Mouse (Mus musculus): Measurements from ENCODE around the gene Polr2b. TPM values are rescaled to one million over a fixed set of nuclear protein-coding genes. Genes with fewer than 3 reads are reported as not detected.
A peak's percentile ranks its signal among the peaks of the same experiment; 100 is the strongest.

Polr2b gene
- polyA plus RNA-seq (2014; fragmentation: Nextera tagmentation; extraction: Ambion mirVana): 62.1 and 62.4 TPM in 2 replicates

- peak; percentile 96 for ATAC-seq (ENCODE audit: insufficient number of reproducible peaks, insufficient read depth, low FRiP score, low read depth)
- WGBS: under 1% methylated on average over 83 of the region's 85 CpGs
- peak within 1 kb of the TSS; percentile 87 for H3K9ac ChIP-seq (replicated peaks; ENCODE audit: low read depth, low read length)
- no peaks in the 10 kb centered on the region for H3K27me3 ChIP-seq (ENCODE audit: control insufficient read depth, insufficient read depth, low read length)
- H3K27ac ChIP-seq (ENCODE audit: low read length): peak within 1 kb of the TSS; percentile 93
- H3K36me3 ChIP-seq (ENCODE audit: control insufficient read depth, insufficient read depth, low read length): peaks cover 23% of the 10 kb centered on the region
- peaks cover 22% of the 10 kb centered on the region for H3K4me1 ChIP-seq (ENCODE audit: control insufficient read depth, insufficient read depth, low read length)
- peak within 1 kb of the TSS; percentile 77 for H3K4me3 ChIP-seq (ENCODE audit: low read depth, low read length)
- no peaks in the 10 kb centered on the region for H3K9me3 ChIP-seq (ENCODE audit: control insufficient read depth, low read depth, low read length)
- peak within 1 kb of the TSS; percentile 85 for H3K4me2 ChIP-seq (replicated peaks; ENCODE audit: low read depth, low read length)
Measured at GRCm38 (mm10) chr5:77309924-77310772, at the start of gene Polr2b, which contains the start of gene Noa1. TSS of gene Polr2b (plus strand) at chr5:77310147. TSS of gene Noa1 (minus strand) at chr5:77310084.

GRCm38 (mm10) chr5:77261137-77261536 lies 48.8 kb upstream of the Polr2b start:
- Histone ChIP-seq H3K36me3 (ENCODE audit: control insufficient read depth, insufficient read depth, low read length) (no peaks in the 10 kb centered on the region), H3K4me1 (ENCODE audit: control insufficient read depth, insufficient read depth, low read length) (no peaks in the 10 kb centered on the region), H3K9me3 (ENCODE audit: control insufficient read depth, low read depth, low read length) (no peaks in the 10 kb centered on the region), H3K27ac (ENCODE audit: low read length) (no peak overlapping the region), H3K4me3 (ENCODE audit: low read depth, low read length) (no peak overlapping the region), H3K4me2 (replicated peaks; ENCODE audit: low read depth, low read length) (no peak overlapping the region), H3K27me3 (ENCODE audit: control insufficient read depth, insufficient read depth, low read length) (no peaks in the 10 kb centered on the region), H3K9ac (replicated peaks; ENCODE audit: low read depth, low read length) (no peak overlapping the region)
- no peak for ATAC-seq (ENCODE audit: insufficient number of reproducible peaks, insufficient read depth, low FRiP score, low read depth)
- WGBS: 81% methylated on average over 4 of the region's 4 CpGs

GRCm38 (mm10) chr5:77262105-77262504 lies 47.8 kb upstream of the Polr2b start:
- no peaks in the 10 kb centered on the region for H3K27me3 ChIP-seq (ENCODE audit: control insufficient read depth, insufficient read depth, low read length)
- no peaks in the 10 kb centered on the region for H3K4me1 ChIP-seq (ENCODE audit: control insufficient read depth, insufficient read depth, low read length)
- WGBS: 82% methylated on average over 5 of the region's 5 CpGs
- H3K9me3 ChIP-seq (ENCODE audit: control insufficient read depth, low read depth, low read length): no peaks in the 10 kb centered on the region
- H3K4me2 ChIP-seq (replicated peaks; ENCODE audit: low read depth, low read length): no peak overlapping the region
- ATAC-seq (ENCODE audit: insufficient number of reproducible peaks, insufficient read depth, low FRiP score, low read depth): no peak
- H3K4me3 ChIP-seq (ENCODE audit: low read depth, low read length): no peak overlapping the region
- no peak overlapping the region for H3K9ac ChIP-seq (replicated peaks; ENCODE audit: low read depth, low read length)
- H3K27ac ChIP-seq (ENCODE audit: low read length): no peak overlapping the region
- H3K36me3 ChIP-seq (ENCODE audit: control insufficient read depth, insufficient read depth, low read length): no peaks in the 10 kb centered on the region

GRCm38 (mm10) chr5:77265081-77265670 lies 44.8 kb upstream of the Polr2b start, which contains the start of gene Rest:
TSS of gene Rest (plus strand) at chr5:77265491.
- under 1% methylated on average over 50 of the region's 78 CpGs for WGBS
- ATAC-seq (ENCODE audit: insufficient number of reproducible peaks, insufficient read depth, low FRiP score, low read depth): peak; percentile 86
- H3K4me1 ChIP-seq (ENCODE audit: control insufficient read depth, insufficient read depth, low read length): peaks cover 8% of the 10 kb centered on the region
- peak within 1 kb of the TSS; percentile 92 for H3K9ac ChIP-seq (replicated peaks; ENCODE audit: low read depth, low read length)
- peak within 1 kb of the TSS; percentile 95 for H3K4me3 ChIP-seq (ENCODE audit: low read depth, low read length)
- no peaks in the 10 kb centered on the region for H3K27me3 ChIP-seq (ENCODE audit: control insufficient read depth, insufficient read depth, low read length)
- H3K9me3 ChIP-seq (ENCODE audit: control insufficient read depth, low read depth, low read length): no peaks in the 10 kb centered on the region
- H3K36me3 ChIP-seq (ENCODE audit: control insufficient read depth, insufficient read depth, low read length): peaks cover 14% of the 10 kb centered on the region
- peak within 1 kb of the TSS; percentile 47 for H3K4me2 ChIP-seq (replicated peaks; ENCODE audit: low read depth, low read length)
- H3K27ac ChIP-seq (ENCODE audit: low read length): peak within 1 kb of the TSS; percentile 98

DNA sequence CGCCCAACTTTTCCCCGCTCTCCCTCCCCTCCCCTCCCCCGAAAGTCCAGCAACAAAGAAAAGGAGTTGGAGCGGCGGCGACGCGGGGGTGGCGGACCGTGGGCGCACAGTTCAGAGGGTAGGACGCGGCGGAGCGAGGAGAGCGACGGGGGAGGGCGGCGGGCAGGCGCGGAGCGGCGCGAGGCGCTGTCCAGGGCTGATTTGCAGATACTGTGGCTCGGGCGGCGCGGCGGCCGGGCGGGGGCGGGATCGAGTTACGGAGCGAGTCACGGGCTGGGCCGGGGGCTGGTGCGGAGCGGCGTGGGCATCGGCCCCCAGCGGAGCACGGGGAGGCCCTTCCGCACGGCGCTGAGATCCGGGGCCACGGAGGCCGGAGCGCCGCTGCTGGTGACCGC lies 44.3 kb upstream of the Polr2b start:
- H3K4me1 ChIP-seq (ENCODE audit: control insufficient read depth, insufficient read depth, low read length): peaks cover 8% of the 10 kb centered on the region
- peak overlapping the region; percentile 47 for H3K4me2 ChIP-seq (replicated peaks; ENCODE audit: low read depth, low read length)
- peak overlapping the region; percentile 98 for H3K27ac ChIP-seq (ENCODE audit: low read length)
- H3K4me3 ChIP-seq (ENCODE audit: low read depth, low read length): peak overlapping the region; percentile 95
- H3K27me3 ChIP-seq (ENCODE audit: control insufficient read depth, insufficient read depth, low read length): no peaks in the 10 kb centered on the region
- H3K36me3 ChIP-seq (ENCODE audit: control insufficient read depth, insufficient read depth, low read length): peaks cover 19% of the 10 kb centered on the region
- peak overlapping the region; percentile 92 for H3K9ac ChIP-seq (replicated peaks; ENCODE audit: low read depth, low read length)
- WGBS: under 1% methylated on average over 39 of the region's 53 CpGs
- peak; percentile 90 for ATAC-seq (ENCODE audit: insufficient number of reproducible peaks, insufficient read depth, low FRiP score, low read depth)
- H3K9me3 ChIP-seq (ENCODE audit: control insufficient read depth, low read depth, low read length): no peaks in the 10 kb centered on the region

DNA sequence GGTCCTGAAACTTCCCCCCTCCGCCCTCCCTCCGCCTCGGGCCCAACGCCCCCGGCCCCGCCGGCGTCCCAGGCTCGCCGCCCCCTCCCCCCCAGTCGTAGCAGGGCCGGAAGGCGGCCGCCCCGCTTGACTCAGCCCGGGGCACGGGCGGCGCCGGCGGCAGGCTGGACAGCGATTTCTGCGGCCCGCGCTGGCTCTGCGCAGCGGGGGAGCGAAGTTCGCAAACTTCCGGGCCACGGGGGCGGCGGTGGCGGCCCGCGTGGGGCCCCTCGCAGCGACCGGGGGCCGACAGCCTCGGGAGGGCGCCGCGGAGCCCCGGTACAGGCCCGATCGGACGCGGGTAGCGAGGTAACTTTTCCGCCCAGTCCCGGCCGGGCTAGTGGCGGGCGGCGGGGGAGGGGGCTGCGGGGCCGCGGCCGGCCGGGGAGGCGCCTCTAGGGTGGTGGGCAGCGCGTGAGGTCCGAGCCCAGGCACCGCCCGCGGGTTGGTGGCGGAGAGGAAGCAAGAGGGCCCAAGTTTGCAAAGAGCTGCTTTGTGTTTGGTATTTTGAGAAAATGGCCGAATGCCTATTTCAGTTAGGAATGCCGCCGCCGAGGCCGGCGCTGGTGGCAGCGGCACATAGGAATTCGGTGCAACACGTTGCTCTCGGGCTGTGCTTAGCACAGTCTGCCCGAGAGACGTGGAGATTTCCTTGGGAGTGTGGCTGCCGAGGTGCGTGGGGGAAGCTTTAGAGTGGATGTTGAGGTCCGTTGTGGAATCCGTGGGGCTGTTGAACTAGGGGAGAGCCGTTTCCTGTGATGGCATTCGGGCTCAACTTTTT lies 43.7 kb upstream of the Polr2b start:
- H3K9ac ChIP-seq (replicated peaks; ENCODE audit: low read depth, low read length): peak overlapping the region; percentile 92
- peaks cover 24% of the 10 kb centered on the region for H3K36me3 ChIP-seq (ENCODE audit: control insufficient read depth, insufficient read depth, low read length)
- peak overlapping the region; percentile 95 for H3K4me3 ChIP-seq (ENCODE audit: low read depth, low read length)
- no peaks in the 10 kb centered on the region for H3K27me3 ChIP-seq (ENCODE audit: control insufficient read depth, insufficient read depth, low read length)
- H3K4me2 ChIP-seq (replicated peaks; ENCODE audit: low read depth, low read length): peak overlapping the region; percentile 47
- peak overlapping the region; percentile 98 for H3K27ac ChIP-seq (ENCODE audit: low read length)
- H3K4me1 ChIP-seq (ENCODE audit: control insufficient read depth, insufficient read depth, low read length): peaks cover 8% of the 10 kb centered on the region
- ATAC-seq (ENCODE audit: insufficient number of reproducible peaks, insufficient read depth, low FRiP score, low read depth): peak; percentile 72
- H3K9me3 ChIP-seq (ENCODE audit: control insufficient read depth, low read depth, low read length): no peaks in the 10 kb centered on the region
- WGBS: under 1% methylated on average over 82 of the region's 87 CpGs

DNA sequence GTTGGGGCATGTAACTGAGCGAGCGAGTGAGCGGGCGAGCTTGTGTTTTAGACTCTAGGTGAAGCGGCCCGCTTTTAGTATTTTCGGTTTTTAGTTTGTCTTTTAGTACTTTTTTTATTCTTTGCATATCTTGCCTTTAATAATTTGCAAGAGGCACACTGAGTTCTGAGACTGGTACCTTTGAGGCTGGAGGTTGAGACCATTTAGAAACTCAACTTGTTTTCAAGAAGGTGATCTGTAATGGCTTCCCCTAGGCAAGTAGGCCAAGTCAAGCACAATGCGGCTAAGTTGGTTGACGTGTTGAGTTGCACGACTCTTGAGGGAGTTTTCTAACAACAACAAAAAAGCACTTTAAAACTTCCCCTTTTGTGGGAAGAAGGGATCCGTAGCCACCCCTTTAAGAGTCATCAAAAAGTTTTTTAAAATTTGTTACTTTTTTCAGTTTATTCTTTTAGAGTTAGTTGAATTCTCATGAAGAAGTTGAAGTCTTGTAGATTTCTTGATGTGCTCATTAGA lies 43.0 kb upstream of the Polr2b start:
- Histone ChIP-seq H3K4me2 (replicated peaks; ENCODE audit: low read depth, low read length) (peak overlapping the region; percentile 47), H3K4me3 (ENCODE audit: low read depth, low read length) (peak overlapping the region; percentile 95), H3K9ac (replicated peaks; ENCODE audit: low read depth, low read length) (peak overlapping the region; percentile 92), H3K9me3 (ENCODE audit: control insufficient read depth, low read depth, low read length) (no peaks in the 10 kb centered on the region), H3K27me3 (ENCODE audit: control insufficient read depth, insufficient read depth, low read length) (no peaks in the 10 kb centered on the region), H3K36me3 (ENCODE audit: control insufficient read depth, insufficient read depth, low read length) (peaks cover 27% of the 10 kb centered on the region), H3K27ac (ENCODE audit: low read length) (peak overlapping the region; percentile 98; the same call in 1 of the 2 replicates), H3K4me1 (ENCODE audit: control insufficient read depth, insufficient read depth, low read length) (peaks cover 8% of the 10 kb centered on the region)
- 2% methylated on average over 11 of the region's 11 CpGs for WGBS
- ATAC-seq (ENCODE audit: insufficient number of reproducible peaks, insufficient read depth, low FRiP score, low read depth): no peak

GRCm38 (mm10) chr5:77267441-77267840 lies 42.5 kb upstream of the Polr2b start:
- Histone ChIP-seq H3K9me3 (ENCODE audit: control insufficient read depth, low read depth, low read length) (no peaks in the 10 kb centered on the region), H3K4me2 (replicated peaks; ENCODE audit: low read depth, low read length) (peak overlapping the region; percentile 47), H3K27me3 (ENCODE audit: control insufficient read depth, insufficient read depth, low read length) (no peaks in the 10 kb centered on the region), H3K4me3 (ENCODE audit: low read depth, low read length) (peak overlapping the region; percentile 95), H3K36me3 (ENCODE audit: control insufficient read depth, insufficient read depth, low read length) (peaks cover 32% of the 10 kb centered on the region), H3K4me1 (ENCODE audit: control insufficient read depth, insufficient read depth, low read length) (peaks cover 8% of the 10 kb centered on the region), H3K27ac (ENCODE audit: low read length) (no peak overlapping the region), H3K9ac (replicated peaks; ENCODE audit: low read depth, low read length) (0 out of 2 replicates have a peak overlapping the region, but pooled peaks have one; percentile 92)
- ATAC-seq (ENCODE audit: insufficient number of reproducible peaks, insufficient read depth, low FRiP score, low read depth): no peak
- WGBS: 67% methylated on average over 4 of the region's 4 CpGs

All from stomach, embryonic 14.5 days (tissue).